ENCODE assay signal across 26 mouse cellular contexts in genomic region chr5:125968151-125968550, GRCm38 (mm10).
DNase-seq lines count a peak whose midpoint lies in the region; ATAC-seq and TF ChIP-seq lines count a peak whose summit lies in the region.
"Had no signal": no experiment of that assay in that cellular context is flagged by ENCODE, and none has a peak within 500 bp of the region (broad histone marks: within the 10 kb centered on the region; RNA-seq: fewer than 3 reads in every experiment).

No protein-coding gene starts in this region.

- H3K9ac ChIP-seq in forebrain, embryonic 14.5 days (ENCODE audit: low read length): no peak overlapping the region
- no peak overlapping the region for H3K9ac ChIP-seq in forebrain, embryonic 13.5 days
- H3K9ac ChIP-seq: forebrain, embryonic 15.5 days; heart, embryonic 12.5 days; heart, embryonic 15.5 days; hindbrain, embryonic 13.5 days had no signal

- no peak overlapping the region for H3K4me2 ChIP-seq in forebrain, embryonic 14.5 days (ENCODE audit: low read length)
- H3K4me2 ChIP-seq in forebrain, embryonic 13.5 days: no peak overlapping the region
- H3K4me2 ChIP-seq: forebrain, embryonic 15.5 days; heart, embryonic 12.5 days; heart, embryonic 15.5 days; hindbrain, embryonic 13.5 days had no signal

- TF ChIP-seq CTCF in brain, embryonic 14.5 days (IDR thresholded peaks at IDR 0.05; ENCODE audit: borderline replicate concordance, extremely low read depth, insufficient read depth, insufficient read length): no peak

- H3K27me3 ChIP-seq in forebrain, embryonic 14.5 days (replicated peaks; ENCODE audit: control insufficient read depth, insufficient read depth, low read length): no peaks in the 10 kb centered on the region
- no peaks in the 10 kb centered on the region for H3K27me3 ChIP-seq in forebrain, embryonic 13.5 days
- H3K27me3 ChIP-seq: CH12.LX; forebrain, embryonic 15.5 days; heart, embryonic 12.5 days; heart, embryonic 15.5 days; hindbrain, embryonic 13.5 days; Patski had no signal

- ATAC-seq in forebrain, embryonic 14.5 days: no peak
- ATAC-seq in forebrain, embryonic 13.5 days: no peak
- ATAC-seq: forebrain, embryonic 15.5 days; hindbrain, embryonic 16.5 days; Patski had no signal

- WGBS in forebrain, embryonic 14.5 days: 72% methylated on average over 4 of the region's 4 CpGs
- WGBS in forebrain, embryonic 13.5 days: 80% methylated on average over 4 of the region's 4 CpGs

- H3K4me1 ChIP-seq in forebrain, embryonic 14.5 days (ENCODE audit: control insufficient read depth, insufficient read depth, low read length): no peaks in the 10 kb centered on the region
- H3K4me1 ChIP-seq in forebrain, embryonic 13.5 days: no peaks in the 10 kb centered on the region
- H3K4me1 ChIP-seq: forebrain, embryonic 10.5 days; forebrain, embryonic 15.5 days; heart, embryonic 12.5 days; heart, embryonic 15.5 days; hindbrain, embryonic 10.5 days had no signal

- no peak overlapping the region for H3K4me3 ChIP-seq in forebrain, embryonic 14.5 days (ENCODE audit: low read depth, low read length)
- no peak overlapping the region for H3K4me3 ChIP-seq in forebrain, embryonic 13.5 days
- H3K4me3 ChIP-seq: forebrain, embryonic 10.5 days; forebrain, embryonic 15.5 days; heart, embryonic 12.5 days; heart, embryonic 15.5 days; hindbrain, embryonic 10.5 days; hindbrain, embryonic 13.5 days had no signal

- peak; percentile 28 for DNase-seq in forebrain, embryonic 14.5 days (ENCODE audit: low spot score)
- peak; percentile 29 to 50 for DNase-seq in layer of hippocampus, adult 18-20 months (ENCODE audit: low spot score in 2 of 2)
- no peak for DNase-seq in layer of hippocampus, adult 9-10 months (ENCODE audit: low spot score)
- DNase-seq in brain, embryonic 14.5 days (ENCODE audit: low read depth): peak; percentile 39
- DNase-seq in layer of hippocampus, postnatal 14 days (ENCODE audit: low spot score in 2 of 2): peak; percentile 17 to 71
- no peak for DNase-seq in right cerebral cortex, postnatal 4 days
- DNase-seq: adrenal gland, postnatal 10 days; adrenal gland, postnatal 36 days; B cell, adult 2 months; cerebellum, adult 11 months; cerebellum, adult 2 months; gastrocnemius, postnatal 10 days; gastrocnemius, postnatal 36 days; heart, postnatal 10 days; heart, postnatal 36 days had no signal

- no peak for TF ChIP-seq POLR2A in brain, embryonic 14.5 days (IDR thresholded peaks at IDR 0.05; ENCODE audit: borderline replicate concordance, extremely low read depth, insufficient read depth, insufficient read length, poor library complexity, severe bottlenecking)

- H3K9me3 ChIP-seq in forebrain, embryonic 14.5 days (replicated peaks; ENCODE audit: control insufficient read depth, low read length): no peaks in the 10 kb centered on the region
- no peaks in the 10 kb centered on the region for H3K9me3 ChIP-seq in forebrain, embryonic 13.5 days (replicated peaks)
- H3K9me3 ChIP-seq: forebrain, embryonic 10.5 days; forebrain, embryonic 15.5 days; heart, embryonic 15.5 days; hindbrain, embryonic 10.5 days; hindbrain, embryonic 13.5 days had no signal

- no peak overlapping the region for H3K27ac ChIP-seq in forebrain, embryonic 14.5 days (ENCODE audit: low read depth, low read length)
- H3K27ac ChIP-seq in forebrain, embryonic 13.5 days: no peak overlapping the region
- H3K27ac ChIP-seq: forebrain, embryonic 10.5 days; forebrain, embryonic 15.5 days; heart, embryonic 15.5 days; hindbrain, embryonic 10.5 days; hindbrain, embryonic 13.5 days had no signal

- no peaks in the 10 kb centered on the region for H3K36me3 ChIP-seq in forebrain, embryonic 14.5 days (ENCODE audit: control insufficient read depth, insufficient read depth, low read length)
- no peaks in the 10 kb centered on the region for H3K36me3 ChIP-seq in forebrain, embryonic 13.5 days (ENCODE audit: poor library complexity, severe bottlenecking)
- H3K36me3 ChIP-seq: forebrain, embryonic 10.5 days; forebrain, embryonic 15.5 days; G1E; heart, embryonic 12.5 days; heart, embryonic 15.5 days; hindbrain, embryonic 10.5 days; hindbrain, embryonic 13.5 days had no signal

Comparison
In these comparisons a context has a peak if more than half of its experiments do, and no peak if none do; other contexts are left out.
1. DNase-seq: peak in forebrain, embryonic 14.5 days (single experiment), layer of hippocampus, adult 18-20 months (2 of 2), brain, embryonic 14.5 days (single experiment) and layer of hippocampus, postnatal 14 days (2 of 2); none in layer of hippocampus, adult 9-10 months (single experiment) and right cerebral cortex, postnatal 4 days (single experiment).